Comparison of ENCODE assay signal across 9 mouse cellular contexts in the genomic region with DNA sequence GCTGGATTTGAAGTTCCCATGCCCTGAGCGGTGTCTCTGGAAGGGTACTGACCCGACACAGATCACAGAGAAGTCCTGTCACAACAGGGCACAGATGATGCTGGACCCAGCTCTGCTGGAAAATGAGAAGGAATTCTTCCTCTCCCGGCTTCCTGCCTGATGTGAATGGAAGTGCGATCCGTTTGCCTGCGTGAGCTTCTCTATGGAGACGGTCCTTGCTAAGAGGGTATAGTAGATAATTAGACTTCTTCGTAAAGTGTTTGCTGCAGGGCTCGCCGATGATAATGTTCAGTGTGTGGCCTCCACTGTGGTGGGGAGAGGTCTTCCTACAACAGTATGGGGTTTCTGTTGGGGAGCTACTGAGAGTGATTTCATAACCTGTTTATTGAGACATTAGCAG.
DNase-seq lines count a peak whose midpoint lies in the region; ATAC-seq and TF ChIP-seq lines count a peak whose summit lies in the region.
"Had no signal": no experiment of that assay in that cellular context is flagged by ENCODE, and none has a peak within 500 bp of the region (broad histone marks: within the 10 kb centered on the region; RNA-seq: fewer than 3 reads in every experiment).

No protein-coding gene starts in this region.

- 0 out of 2 replicates have a peak, but pooled peaks have one; percentile 11 for ATAC-seq in embryonic facial prominence, embryonic 11.5 days (replicated peaks; ENCODE audit: insufficient number of reproducible peaks, low FRiP score, low TSS enrichment, low read depth)
- ATAC-seq in heart, embryonic 16.5 days (replicated peaks; ENCODE audit: extremely low read depth, insufficient read depth, low FRiP score) = no peak
- no peak for ATAC-seq in midbrain, postnatal 0 days (ENCODE audit: low FRiP score)

- intact Hi-C loops in heart, adult 2 months (cut with DNase I) = loop anchor here (10.0 kb wide), 1 partner anchor 253 kb away; no protein-coding TSS in a partner anchor
- intact Hi-C loops in heart, postnatal 25 days (cut with DNase I) = no loop called here

- TF ChIP-seq POLR2A in heart, adult 2 months (IDR thresholded peaks at IDR 0.05; ENCODE audit: insufficient read depth, low read depth, low read length) = no peak

- peak overlapping the region; percentile 52 for H3K9ac ChIP-seq in heart, adult 2 months (ENCODE audit: low read depth, low read length)
- H3K9ac ChIP-seq in embryonic facial prominence, embryonic 11.5 days (replicated peaks; ENCODE audit: low read length) = no peak overlapping the region
- peak overlapping the region; percentile 50 for H3K9ac ChIP-seq in heart, embryonic 16.5 days (ENCODE audit: low read length)
- no peak overlapping the region for H3K9ac ChIP-seq in midbrain, postnatal 0 days (replicated peaks; ENCODE audit: low read length, poor library complexity, severe bottlenecking)
- H3K9ac ChIP-seq: liver, embryonic 15.5 days had no signal

- H3K27ac ChIP-seq in heart, adult 2 months = peak overlapping the region; percentile 62
- H3K27ac ChIP-seq in embryonic facial prominence, embryonic 11.5 days (replicated peaks; ENCODE audit: low read depth, low read length) = no peak overlapping the region; the same call in 1 of the 2 replicates
- H3K27ac ChIP-seq in heart, embryonic 16.5 days (ENCODE audit: low read length) = peak overlapping the region; percentile 89
- H3K27ac ChIP-seq in midbrain, postnatal 0 days (ENCODE audit: low read depth, low read length) = no peak overlapping the region
- H3K27ac ChIP-seq: liver, embryonic 15.5 days had no signal

- no peaks in the 10 kb centered on the region for H3K36me3 ChIP-seq in heart, adult 2 months (ENCODE audit: control insufficient read depth, insufficient read depth, low read length)
- H3K36me3 ChIP-seq in embryonic facial prominence, embryonic 11.5 days (replicated peaks; ENCODE audit: control insufficient read depth, insufficient read depth, low read depth, low read length) = no peaks in the 10 kb centered on the region
- H3K36me3 ChIP-seq in heart, embryonic 16.5 days (ENCODE audit: control insufficient read depth, insufficient read depth) = no peaks in the 10 kb centered on the region
- H3K36me3 ChIP-seq in midbrain, postnatal 0 days (ENCODE audit: insufficient read depth, low read length) = no peaks in the 10 kb centered on the region
- H3K36me3 ChIP-seq: liver, embryonic 15.5 days had no signal

- no peak for TF ChIP-seq CTCF in heart, adult 2 months (IDR thresholded peaks at IDR 0.05)
- no peak for TF ChIP-seq CTCF in midbrain, postnatal 0 days (IDR thresholded peaks at IDR 0.05)

- H3K27me3 ChIP-seq in heart, adult 2 months (ENCODE audit: control insufficient read depth, insufficient read depth, low read length) = no peaks in the 10 kb centered on the region
- no peaks in the 10 kb centered on the region for H3K27me3 ChIP-seq in embryonic facial prominence, embryonic 11.5 days (ENCODE audit: control insufficient read depth, insufficient read depth, low read length)
- no peaks in the 10 kb centered on the region for H3K27me3 ChIP-seq in heart, embryonic 16.5 days (ENCODE audit: control insufficient read depth, insufficient read depth, low read length)
- no peaks in the 10 kb centered on the region for H3K27me3 ChIP-seq in midbrain, postnatal 0 days (ENCODE audit: insufficient read depth, low read length)
- H3K27me3 ChIP-seq: liver, embryonic 15.5 days had no signal

- H3K9me3 ChIP-seq in embryonic facial prominence, embryonic 11.5 days (replicated peaks; ENCODE audit: control insufficient read depth, low read length) = no peaks in the 10 kb centered on the region
- H3K9me3 ChIP-seq in heart, embryonic 16.5 days (replicated peaks; ENCODE audit: control insufficient read depth, low read length) = 0 out of 2 replicates have a peak, but pooled peaks cover 3% of the 10 kb centered on the region
- H3K9me3 ChIP-seq in midbrain, postnatal 0 days (ENCODE audit: low read length) = no peaks in the 10 kb centered on the region
- H3K9me3 ChIP-seq: liver, embryonic 15.5 days had no signal

- H3K4me1 ChIP-seq in heart, adult 2 months (ENCODE audit: control insufficient read depth, insufficient read depth, low read length) = peaks cover 1% of the 10 kb centered on the region; the same call in 1 of the 2 replicates
- no peaks in the 10 kb centered on the region; the same call in 1 of the 2 replicates for H3K4me1 ChIP-seq in embryonic facial prominence, embryonic 11.5 days (ENCODE audit: control insufficient read depth, insufficient read depth, low read length)
- H3K4me1 ChIP-seq in heart, embryonic 16.5 days (ENCODE audit: control insufficient read depth, insufficient read depth, low read length) = peaks cover 26% of the 10 kb centered on the region
- H3K4me1 ChIP-seq in midbrain, postnatal 0 days (ENCODE audit: insufficient read depth, low read length) = 0 out of 2 replicates have a peak, but pooled peaks cover 2% of the 10 kb centered on the region

- DNase-seq in heart, adult 2 months = peak; percentile 21 to 34
- DNase-seq in heart, postnatal 25 days (ENCODE audit: low spot score) = no peak
- peak; percentile 33 for DNase-seq in embryonic facial prominence, embryonic 11.5 days (ENCODE audit: low spot score)
- DNase-seq in midbrain, postnatal 0 days (ENCODE audit: low spot score) = no peak
- DNase-seq in spleen, postnatal 14 days (ENCODE audit: low spot score in 2 of 2) = no peak
- DNase-seq in layer of hippocampus, adult 11-12 months (ENCODE audit: low spot score) = no peak
- no peak for DNase-seq in frontal cortex, adult 2 months (ENCODE audit: extremely low spot score in 1 of 2, low spot score in 1 of 2)

- H3K4me2 ChIP-seq in embryonic facial prominence, embryonic 11.5 days (ENCODE audit: low read depth, low read length) = peak overlapping the region; percentile 24
- H3K4me2 ChIP-seq in heart, embryonic 16.5 days (ENCODE audit: low read depth, low read length) = peak overlapping the region; percentile 62
- 0 out of 2 replicates have a peak overlapping the region, but pooled peaks have one; percentile 16 for H3K4me2 ChIP-seq in midbrain, postnatal 0 days (ENCODE audit: low read depth, low read length, poor library complexity, severe bottlenecking)
- H3K4me2 ChIP-seq: liver, embryonic 15.5 days had no signal

- no peak for TF ChIP-seq EP300 in heart, adult 2 months (IDR thresholded peaks at IDR 0.05; ENCODE audit: insufficient read depth, low read depth, low read length)

- 20% methylated on average over 10 of the region's 10 CpGs for WGBS in heart, adult 2 months
- 15% methylated on average over 10 of the region's 10 CpGs for whole genome bisulfite sequencing in embryonic facial prominence, embryonic 11.5 days
- WGBS in heart, embryonic 16.5 days = 17% methylated on average over 10 of the region's 10 CpGs
- WGBS in midbrain, postnatal 0 days = 37% methylated on average over 10 of the region's 10 CpGs

- H3K4me3 ChIP-seq in heart, adult 2 months = peak overlapping the region; percentile 28
- H3K4me3 ChIP-seq in embryonic facial prominence, embryonic 11.5 days (ENCODE audit: low read depth, low read length) = no peak overlapping the region
- H3K4me3 ChIP-seq in heart, embryonic 16.5 days (ENCODE audit: low read length) = peak overlapping the region; percentile 41
- H3K4me3 ChIP-seq in midbrain, postnatal 0 days (ENCODE audit: low read depth, low read length) = no peak overlapping the region
- H3K4me3 ChIP-seq: liver, embryonic 15.5 days had no signal

- H3K79me2 ChIP-seq in heart, adult 2 months (replicated peaks; ENCODE audit: control insufficient read depth, insufficient read depth, low read length) = no peaks in the 10 kb centered on the region

Comparison
In these comparisons a context has a peak if more than half of its experiments do, and no peak if none do; other contexts are left out.
1. DNase-seq: peak in heart, adult 2 months (2 of 2) and embryonic facial prominence, embryonic 11.5 days (single experiment); none in heart, postnatal 25 days (single experiment), midbrain, postnatal 0 days (single experiment), spleen, postnatal 14 days (0 of 2), layer of hippocampus, adult 11-12 months (single experiment) and frontal cortex, adult 2 months (0 of 2).
2. H3K27ac ChIP-seq: peak in heart, adult 2 months (single experiment) and heart, embryonic 16.5 days (single experiment); none in embryonic facial prominence, embryonic 11.5 days (single experiment) and midbrain, postnatal 0 days (single experiment).
3. H3K4me3 ChIP-seq: peak in heart, adult 2 months (single experiment) and heart, embryonic 16.5 days (single experiment); none in embryonic facial prominence, embryonic 11.5 days (single experiment) and midbrain, postnatal 0 days (single experiment).
4. H3K9ac ChIP-seq: peak in heart, adult 2 months (single experiment) and heart, embryonic 16.5 days (single experiment); none in embryonic facial prominence, embryonic 11.5 days (single experiment) and midbrain, postnatal 0 days (single experiment).
5. Peak in every context shown above with its lines, with median percentiles within 50 percentile points of each other: H3K4me2 ChIP-seq.